Mouse (Mus musculus): ENCODE measurements around the gene Rcbtb2.

GRCm38 (mm10) chr14:73104913-73105312 lies 17.9 kb upstream of the Rcbtb2 start:
- TF ChIP-seq POLR2A (IDR thresholded peaks at IDR 0.05; ENCODE audit: control insufficient read depth, low read depth, low read length) (no peak), CTCF (IDR thresholded peaks at IDR 0.05; ENCODE audit: control insufficient read depth, insufficient read depth, insufficient replicate concordance, low read depth, low read length) (no peak)

All from testis, adult 2 months (tissue).